Mouse (Mus musculus) kidney, postnatal 0 days (tissue): ENCODE measurements around the gene Zdhhc22. TPM values are rescaled to one million over a fixed set of nuclear protein-coding genes. Genes with fewer than 3 reads are reported as not detected.

Experiments
- ATAC-seq: fragments of 200-750 bp; cut with Nextera tagmentation; replicated peaks from 2 replicates; pipeline ENCODE4 v1.8.0; 2017; ENCODE audit warnings: low read depth, moderate number of reproducible peaks, moderate TSS enrichment, moderate library complexity; ENCODE audit not compliant: low FRiP score
- DNase-seq: peaks from one replicate; pipeline ENCODE4 v3.0.0-alpha.2; 2016; ENCODE audit warnings: low spot score
- H3K27ac ChIP-seq: fragments of 300-500 bp; sonication (generic); 2 replicates; pipeline ENCODE4 v1.5.1; 2014; ENCODE audit warnings: mild to moderate bottlenecking
- H3K27me3 ChIP-seq: fragments of 300-500 bp; sonication (generic); 2 replicates; pipeline ENCODE4 v1.6.1; 2014; ENCODE audit warnings: low read length, mixed read lengths; ENCODE audit not compliant: insufficient read depth
- H3K36me3 ChIP-seq: fragments of 300-500 bp; sonication (generic); 2 replicates; pipeline ENCODE4 v1.6.1; 2014; ENCODE audit warnings: low read length, mixed read lengths; ENCODE audit not compliant: insufficient read depth
- H3K4me1 ChIP-seq: fragments of 300-500 bp; sonication (generic); replicated peaks from 2 replicates; pipeline ENCODE4 v1.6.1; 2014; ENCODE audit warnings: antibody characterized with exemption, low read length, mixed read lengths; ENCODE audit not compliant: insufficient read depth
- H3K4me2 ChIP-seq: fragments of 300-500 bp; sonication (generic); 2 replicates; pipeline ENCODE4 v1.6.1; 2014; ENCODE audit warnings: mild to moderate bottlenecking, low read length, moderate library complexity, mixed read lengths
- H3K4me3 ChIP-seq: fragments of 300-500 bp; sonication (generic); replicated peaks from 2 replicates; pipeline ENCODE4 v1.5.1; 2014; ENCODE audit warnings: low read depth, low read length
- H3K9ac ChIP-seq: fragments of 300-500 bp; sonication (generic); 2 replicates; pipeline ENCODE4 v1.6.1; 2014; ENCODE audit warnings: low read depth, low read length
- H3K9me3 ChIP-seq: fragments of 300-500 bp; sonication (generic); replicated peaks from 2 replicates; pipeline ENCODE4 v1.6.1; 2016; ENCODE audit warnings: low read length, inconsistent platforms, mixed read lengths
- CTCF ChIP-seq: IDR thresholded peaks from 2 replicates; pipeline ENCODE4 v1.5.1; 2016; ENCODE audit warnings: antibody characterized with exemption, low read depth, mild to moderate bottlenecking, moderate library complexity
- WGBS: fragments of 180-500 bp; shearing (Covaris S2); extraction: QIAGEN DNeasy Blood & Tissue Kit; methylation state at CpG from one replicate; pipeline ENCODE4 v1.1.7; 2014; 5-methylcytosine and 5-hydroxymethylcytosine counted together
- polyA plus RNA-seq: library from polyadenylated mRNA; unstranded; fragments of >200 nt; fragmentation: Nextera tagmentation; extraction: Ambion mirVana; gene quantifications from 2 replicates; pipeline ENCODE4 v1.2.1, GENCODE M21; 2015

Gene Zdhhc22
- polyA plus RNA-seq, 1 experiment from 2014 or later, result 0.03 TPM

DNA sequence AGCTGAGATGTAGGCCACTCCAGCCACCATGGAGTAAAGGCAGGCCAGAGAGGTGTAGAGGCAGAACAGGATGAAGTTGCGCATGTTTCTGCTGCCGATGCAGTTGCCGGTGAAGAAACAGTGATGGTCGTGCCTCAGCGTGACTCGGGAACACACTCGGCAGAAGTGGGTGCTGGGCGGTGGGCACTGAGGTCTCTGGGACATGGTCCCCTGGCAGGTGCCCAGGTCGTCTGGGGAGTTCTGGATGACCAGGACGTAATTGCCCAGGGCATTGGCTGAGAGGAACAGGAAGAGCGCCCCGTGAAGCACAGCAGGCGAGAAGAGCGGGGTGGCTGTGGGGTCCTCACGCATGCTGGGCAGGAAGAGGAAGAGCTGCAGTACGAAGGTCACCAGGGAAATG lies 2.0 kb downstream of the Zdhhc22 start:
- Histone ChIP-seq H3K27me3 (peaks cover 43% of the 10 kb centered on the region), H3K4me3 (no peak overlapping the region), H3K4me1 (peaks cover 3% of the 10 kb centered on the region; the same call in 1 of the 2 replicates), H3K9ac (no peak overlapping the region), H3K36me3 (no peaks in the 10 kb centered on the region), H3K4me2 (no peak overlapping the region), H3K27ac (no peak overlapping the region), H3K9me3 (no peaks in the 10 kb centered on the region)
- no peak for ATAC-seq
- DNase-seq, result no peak
- 44% methylated on average over 16 of the region's 16 CpGs for WGBS
- TF ChIP-seq CTCF, result no peak

DNA sequence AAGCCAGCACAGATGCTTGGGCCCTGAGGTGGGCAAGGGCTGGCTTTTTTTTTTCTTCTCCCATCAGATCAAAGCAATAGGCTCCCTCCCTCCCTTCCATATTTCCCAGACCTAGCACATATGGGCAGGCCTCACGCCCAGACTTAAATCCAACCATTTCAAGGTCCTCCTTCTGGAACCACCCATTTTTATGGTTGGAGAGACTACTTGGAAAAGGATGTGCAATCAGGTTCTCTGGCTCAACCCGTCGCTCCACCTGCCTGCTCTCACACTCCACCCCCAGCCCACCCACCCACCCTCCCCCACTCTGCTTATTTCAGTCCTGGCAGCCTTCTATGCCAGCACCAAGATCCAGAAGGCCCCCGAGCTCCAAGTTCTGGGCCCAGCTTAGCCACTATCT lies 3.7 kb downstream of the Zdhhc22 start:
- DNase-seq (no peak), ATAC-seq (no peak)
- H3K9ac ChIP-seq, result no peak overlapping the region
- no peaks in the 10 kb centered on the region for H3K9me3 ChIP-seq
- no peaks in the 10 kb centered on the region for H3K36me3 ChIP-seq
- peaks cover 3% of the 10 kb centered on the region; the same call in 1 of the 2 replicates for H3K4me1 ChIP-seq
- no peak for TF ChIP-seq CTCF
- no peak overlapping the region for H3K4me3 ChIP-seq
- H3K4me2 ChIP-seq, result no peak overlapping the region
- peaks cover 43% of the 10 kb centered on the region for H3K27me3 ChIP-seq
- no peak overlapping the region for H3K27ac ChIP-seq
- 56% methylated on average over 4 of the region's 4 CpGs for WGBS

- H3K9me3 ChIP-seq, result no peaks in the 10 kb centered on the region
- H3K36me3 ChIP-seq, result no peaks in the 10 kb centered on the region
- H3K4me2 ChIP-seq, result no peak overlapping the region
- DNase-seq (peak; percentile 79), ATAC-seq (no peak)
- H3K4me3 ChIP-seq, result no peak overlapping the region
- H3K27ac ChIP-seq, result no peak overlapping the region
- no peaks in the 10 kb centered on the region for H3K4me1 ChIP-seq
- H3K9ac ChIP-seq, result no peak overlapping the region
- no peak for TF ChIP-seq CTCF
- H3K27me3 ChIP-seq, result peaks cover 22% of the 10 kb centered on the region
- WGBS, result 4% methylated on average over 6 of the region's 6 CpGs
These were observed 6.1 kb downstream of the Zdhhc22 start for GRCm38 (mm10) chr12:86984194-86984555.

- no peak for TF ChIP-seq CTCF
- no peak overlapping the region for H3K4me2 ChIP-seq
- 2% methylated on average over 28 of the region's 28 CpGs for WGBS
- no peak overlapping the region for H3K27ac ChIP-seq
- DNase-seq (peak; percentile 75), ATAC-seq (no peak; the same call in 1 of the 2 replicates)
- no peaks in the 10 kb centered on the region for H3K4me1 ChIP-seq
- peaks cover 17% of the 10 kb centered on the region for H3K27me3 ChIP-seq
- H3K9ac ChIP-seq, result no peak overlapping the region
- no peak overlapping the region for H3K4me3 ChIP-seq
- no peaks in the 10 kb centered on the region for H3K36me3 ChIP-seq
- H3K9me3 ChIP-seq, result no peaks in the 10 kb centered on the region
These were observed 6.6 kb downstream of the Zdhhc22 start for GRCm38 (mm10) chr12:86983470-86984193.

GRCm38 (mm10) chr12:86981180-86981579 lies 9.1 kb downstream of the Zdhhc22 start:
- Histone ChIP-seq H3K9me3 (no peaks in the 10 kb centered on the region), H3K4me2 (no peak overlapping the region), H3K27ac (no peak overlapping the region), H3K4me1 (no peaks in the 10 kb centered on the region), H3K36me3 (no peaks in the 10 kb centered on the region), H3K27me3 (peaks cover 6% of the 10 kb centered on the region; the same call in 1 of the 2 replicates), H3K4me3 (no peak overlapping the region), H3K9ac (no peak overlapping the region)
- ATAC-seq (no peak), DNase-seq (no peak)
- 27% methylated on average over 9 of the region's 9 CpGs for WGBS
- peak; percentile 35; the same call in 1 of the 2 replicates for TF ChIP-seq CTCF

DNA sequence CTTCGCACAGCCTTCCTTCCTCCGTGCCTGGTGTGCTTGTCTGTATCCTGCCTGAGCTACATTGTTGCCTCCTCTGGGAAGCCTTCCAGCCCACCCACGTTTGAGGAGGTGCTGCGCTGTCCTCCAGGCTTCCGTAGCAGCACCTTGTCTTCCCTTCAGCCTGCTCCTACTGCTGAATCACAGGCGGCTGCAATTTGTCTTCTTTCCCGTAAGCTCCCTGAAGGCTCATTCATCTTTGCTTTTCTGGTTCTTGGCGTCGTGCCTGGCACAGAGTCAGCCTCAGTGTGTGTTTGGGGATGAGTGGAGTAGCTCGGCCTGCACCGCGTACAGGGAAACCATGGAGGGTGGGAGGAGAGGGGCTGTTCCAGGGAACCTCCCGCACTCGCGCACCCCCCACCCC lies 12.4 kb downstream of the Zdhhc22 start:
- H3K4me3 ChIP-seq, result no peak overlapping the region
- ATAC-seq (no peak), DNase-seq (peak; percentile 33)
- no peak overlapping the region for H3K4me2 ChIP-seq
- H3K9me3 ChIP-seq, result no peaks in the 10 kb centered on the region
- TF ChIP-seq CTCF, result no peak
- H3K36me3 ChIP-seq, result no peaks in the 10 kb centered on the region
- 14% methylated on average over 15 of the region's 15 CpGs for WGBS
- no peak overlapping the region for H3K27ac ChIP-seq
- H3K27me3 ChIP-seq, result 0 out of 2 replicates have a peak, but pooled peaks cover 4% of the 10 kb centered on the region
- no peak overlapping the region for H3K9ac ChIP-seq
- H3K4me1 ChIP-seq, result no peaks in the 10 kb centered on the region
